Mouse (Mus musculus): ENCODE results near the gene Taf13. TPM values are rescaled to one million over a fixed set of nuclear protein-coding genes. Genes with fewer than 3 reads are reported as not detected.
A peak's percentile ranks its signal among the peaks of the same experiment; 100 is the strongest.
"Not testable (repeated sequence)": the region's sequence is repeated elsewhere in the genome, so short reads cannot be mapped to it uniquely, and the experiment has no call there.

The Taf13 gene
- polyA plus RNA-seq, 1 experiment from 2014 or later, result 46.5 TPM

DNA sequence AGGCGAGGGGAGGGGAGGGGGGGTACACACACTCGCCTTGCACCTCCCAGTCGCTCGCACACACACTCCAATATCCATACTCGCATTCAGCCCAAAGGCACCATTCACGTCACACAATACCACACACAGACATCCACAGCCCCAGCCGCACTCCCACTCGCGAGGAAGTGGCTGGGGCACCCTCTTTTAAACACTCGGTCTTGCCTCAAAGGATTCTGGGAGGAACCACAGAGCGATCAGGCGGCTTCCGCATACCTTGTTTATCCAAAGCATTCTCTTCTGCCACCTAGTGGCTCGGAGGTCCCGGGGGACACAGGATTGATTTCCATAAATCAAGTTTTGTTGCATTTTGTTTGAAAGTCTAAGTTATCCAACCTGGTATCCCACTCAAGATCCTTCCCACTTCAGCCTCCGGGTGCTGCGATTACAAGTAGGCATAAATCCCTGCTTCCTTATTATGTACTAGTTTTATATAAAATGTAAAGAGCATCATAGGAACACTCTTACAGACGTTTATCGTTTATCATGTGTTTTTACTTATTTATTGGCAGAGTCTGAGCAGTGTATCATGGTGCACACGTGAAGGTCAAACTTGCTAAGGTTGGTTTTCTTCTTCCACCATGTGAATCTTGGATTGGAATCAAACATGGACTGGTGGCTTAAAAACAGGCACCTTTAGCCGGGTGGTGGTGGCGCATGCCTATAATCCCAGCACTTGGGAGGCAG, 16.7 kb upstream of the Taf13 start:
- Histone ChIP-seq H3K4me1 (peaks cover 9% of the 10 kb centered on the region), H3K9ac (replicated peaks) (peak overlapping the region; percentile 80), H3K27me3 (replicated peaks) (no peaks in the 10 kb centered on the region), H3K4me3 (replicated peaks) (peak overlapping the region; percentile 61), H3K4me2 (peak overlapping the region; percentile 78), H3K27ac (replicated peaks) (peak overlapping the region; percentile 93), H3K36me3 (peaks cover 29% of the 10 kb centered on the region), H3K9me3 (replicated peaks) (no peaks in the 10 kb centered on the region)
- peak; percentile 97 for ATAC-seq (ENCODE audit: low FRiP score)
- 18% methylated on average over 22 of the region's 22 CpGs for WGBS

DNA sequence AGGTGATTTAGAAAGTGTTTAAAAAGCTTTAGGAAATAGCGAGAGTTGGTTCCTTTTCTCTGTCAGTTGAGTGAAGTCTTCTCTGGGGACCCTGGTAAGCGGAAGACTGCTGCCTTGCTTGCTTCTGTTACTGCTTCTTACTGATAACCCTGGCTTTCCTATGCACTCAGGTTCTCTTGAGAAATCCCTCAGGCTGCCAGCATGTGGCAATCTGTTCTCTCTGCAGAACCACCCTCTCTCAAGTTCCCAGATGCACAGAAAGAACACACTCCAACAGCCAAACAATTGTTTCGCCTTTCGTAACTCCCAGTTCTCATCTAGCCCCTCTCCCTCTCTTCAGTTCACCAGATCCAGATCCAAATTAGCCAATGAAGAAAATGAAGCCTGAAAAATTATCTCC, 13.6 kb upstream of the Taf13 start:
- WGBS, result 94% methylated on average over 4 of the region's 4 CpGs

DNA sequence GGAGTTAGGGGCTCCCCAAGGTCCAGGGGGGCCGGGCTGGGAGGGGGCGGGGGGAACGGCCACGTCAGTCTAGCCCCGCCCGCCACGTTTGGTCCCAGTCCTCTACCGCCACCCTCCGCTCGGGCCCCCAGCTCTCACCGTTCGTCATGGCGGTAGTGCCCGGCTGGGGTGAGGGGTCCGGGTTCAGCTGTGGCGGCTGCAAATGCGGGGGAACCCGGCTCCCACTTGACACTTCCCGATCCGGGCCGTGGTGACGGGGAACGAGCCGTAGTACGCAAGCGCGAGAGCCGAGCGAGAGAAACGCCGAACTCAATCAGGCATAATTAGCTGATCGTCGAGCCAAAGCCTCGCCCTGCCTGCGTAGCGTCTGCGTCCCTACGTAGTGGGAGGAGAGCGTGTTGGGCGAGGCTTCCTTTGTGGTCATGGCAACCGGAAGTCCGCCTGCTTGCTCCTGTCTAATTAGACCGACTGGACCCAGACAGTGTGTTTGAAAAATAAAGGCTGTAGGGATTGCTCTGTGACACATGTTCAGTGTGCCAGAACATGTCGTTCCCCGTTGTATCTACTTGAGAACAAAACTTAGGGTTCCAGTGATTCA, 9.3 kb upstream of the Taf13 start, which contains the start of gene Tmem167b:
TSS of gene Tmem167b (minus strand) at position 334 of the 598 bp plus-strand sequence.
- Histone ChIP-seq H3K4me3 (replicated peaks) (peak within 1 kb of the TSS; percentile 67), H3K4me1 (peaks cover 22% of the 10 kb centered on the region), H3K9me3 (replicated peaks) (no peaks in the 10 kb centered on the region), H3K9ac (replicated peaks) (peak within 1 kb of the TSS; percentile 66), H3K4me2 (peak within 1 kb of the TSS; percentile 89), H3K36me3 (peaks cover 31% of the 10 kb centered on the region), H3K27me3 (replicated peaks) (no peaks in the 10 kb centered on the region), H3K27ac (replicated peaks) (peak within 1 kb of the TSS; percentile 91)
- WGBS, result under 1% methylated on average over 45 of the region's 45 CpGs
- ATAC-seq (ENCODE audit: low FRiP score), result peak; percentile 98

More for the DNA sequence above, 13.6 kb upstream of the Taf13 start:
- H3K4me2 ChIP-seq, result no peak overlapping the region
- no peaks in the 10 kb centered on the region for H3K9me3 ChIP-seq (replicated peaks)
- peaks cover 36% of the 10 kb centered on the region for H3K36me3 ChIP-seq
- H3K27ac ChIP-seq (replicated peaks), result no peak overlapping the region
- no peaks in the 10 kb centered on the region for H3K27me3 ChIP-seq (replicated peaks)
- H3K4me3 ChIP-seq (replicated peaks), result no peak overlapping the region
- no peak for ATAC-seq (ENCODE audit: low FRiP score)
- H3K4me1 ChIP-seq, result peaks cover 24% of the 10 kb centered on the region
- no peak overlapping the region for H3K9ac ChIP-seq (replicated peaks)

DNA sequence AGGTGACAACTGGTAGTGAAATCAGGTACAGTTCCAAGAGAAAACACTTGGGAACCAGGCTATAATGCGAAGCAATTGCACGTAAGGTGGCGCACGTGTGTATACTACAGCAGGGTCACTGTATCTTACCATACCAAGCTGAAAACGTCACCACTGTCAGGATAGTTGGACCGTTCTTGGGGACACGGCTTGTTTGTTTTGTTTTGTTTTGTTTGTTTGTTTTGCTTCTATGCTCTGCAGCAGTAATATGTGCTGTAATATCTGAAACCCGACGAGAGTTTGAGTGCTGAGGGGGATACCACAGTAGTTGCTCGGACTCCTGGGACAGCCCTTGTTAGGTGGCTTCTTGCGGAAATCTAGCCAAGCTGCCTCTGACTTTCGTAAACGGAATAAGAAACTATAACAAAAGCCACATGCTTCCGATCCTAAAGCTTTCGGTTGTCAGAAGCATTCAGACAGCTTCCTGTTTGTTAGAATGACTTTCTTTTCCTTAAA, 8.7 kb upstream of the Taf13 start:
- H3K4me3 ChIP-seq (replicated peaks), result peak overlapping the region; percentile 67
- peak; percentile 81 for ATAC-seq (ENCODE audit: low FRiP score)
- no peaks in the 10 kb centered on the region for H3K27me3 ChIP-seq (replicated peaks)
- H3K9ac ChIP-seq (replicated peaks), result peak overlapping the region; percentile 21; the same call in 1 of the 2 replicates
- peak overlapping the region; percentile 91 for H3K27ac ChIP-seq (replicated peaks)
- H3K4me1 ChIP-seq, result peaks cover 22% of the 10 kb centered on the region
- peak overlapping the region; percentile 89 for H3K4me2 ChIP-seq
- H3K9me3 ChIP-seq (replicated peaks), result no peaks in the 10 kb centered on the region
- 11% methylated on average over 15 of the region's 15 CpGs for WGBS
- H3K36me3 ChIP-seq, result peaks cover 27% of the 10 kb centered on the region

DNA sequence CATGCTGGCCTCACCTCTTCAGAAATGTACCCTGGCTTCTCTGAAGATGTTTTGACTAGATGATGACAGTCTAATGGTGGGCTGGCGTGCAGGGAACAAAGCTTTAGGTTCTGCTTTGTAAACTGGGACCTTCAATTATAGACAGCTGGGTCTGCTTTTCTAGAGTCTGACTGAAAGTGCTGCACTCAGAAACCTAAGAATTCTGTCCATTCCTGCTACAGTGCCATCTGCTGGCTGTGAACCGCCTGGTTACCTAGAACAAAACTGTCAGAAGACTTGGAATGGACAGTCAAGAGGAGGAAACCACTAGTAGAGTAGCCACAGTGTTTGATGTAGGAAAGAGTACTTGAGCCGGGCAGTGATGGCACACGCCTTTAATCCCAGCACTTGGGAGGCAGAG, 8.2 kb upstream of the Taf13 start:
- peak overlapping the region; percentile 67 for H3K4me3 ChIP-seq (replicated peaks)
- peak overlapping the region; percentile 91 for H3K27ac ChIP-seq (replicated peaks)
- H3K4me2 ChIP-seq, result peak overlapping the region; percentile 89
- H3K4me1 ChIP-seq, result peaks cover 22% of the 10 kb centered on the region
- no peaks in the 10 kb centered on the region for H3K9me3 ChIP-seq (replicated peaks)
- H3K36me3 ChIP-seq, result peaks cover 22% of the 10 kb centered on the region
- peak overlapping the region; percentile 21; the same call in 1 of the 2 replicates for H3K9ac ChIP-seq (replicated peaks)
- H3K27me3 ChIP-seq (replicated peaks), result no peaks in the 10 kb centered on the region
- ATAC-seq (ENCODE audit: low FRiP score), result peak; percentile 22; the same call in 1 of the 2 replicates
- 5% methylated on average over 4 of the region's 4 CpGs for WGBS

DNA sequence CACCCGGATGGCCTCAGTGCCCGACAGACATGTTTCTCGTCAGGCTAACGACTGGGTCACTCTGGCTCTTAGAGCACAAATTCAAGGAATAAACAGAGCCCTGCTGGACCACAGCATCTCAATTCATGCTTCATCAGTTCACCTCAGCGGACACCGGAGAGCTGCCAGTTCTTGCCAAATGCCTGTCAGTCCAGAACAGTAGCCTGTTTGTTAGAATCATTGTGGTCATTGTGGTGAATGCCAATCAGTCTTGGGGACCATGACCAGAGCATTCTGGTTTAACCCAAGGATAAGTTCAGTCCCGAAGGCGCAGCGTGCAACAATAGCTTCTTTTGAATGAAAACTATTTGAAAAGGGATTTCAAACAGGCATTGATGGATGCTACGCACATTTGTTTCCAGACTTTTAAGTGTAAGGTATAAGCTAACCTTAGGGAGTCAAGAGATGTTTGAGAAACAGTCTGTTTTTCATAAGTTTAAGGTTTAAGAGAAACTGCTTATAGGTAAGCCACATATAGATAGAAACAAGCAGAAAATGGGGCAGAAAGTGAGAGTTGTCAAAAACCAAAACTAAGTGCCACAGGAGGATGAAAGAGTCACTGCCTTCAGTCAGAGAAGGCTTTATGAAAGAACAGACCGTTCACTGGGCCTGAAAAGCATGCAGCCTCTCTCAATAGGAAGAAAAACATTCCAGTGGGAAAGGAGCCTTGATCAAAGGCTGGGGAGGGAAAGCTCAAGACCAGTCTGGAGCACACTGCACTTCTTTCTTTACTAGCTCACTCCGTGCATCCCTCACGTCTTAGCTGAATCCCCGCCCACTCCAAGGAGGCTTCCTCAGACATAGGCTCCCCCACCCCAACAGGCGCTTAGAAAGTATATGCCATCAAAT, 3.3 kb upstream of the Taf13 start:
- H3K9me3 ChIP-seq (replicated peaks), result no peaks in the 10 kb centered on the region
- peaks cover 16% of the 10 kb centered on the region for H3K4me1 ChIP-seq
- ATAC-seq (ENCODE audit: low FRiP score), result no peak
- no peak overlapping the region for H3K4me2 ChIP-seq
- H3K9ac ChIP-seq (replicated peaks), result no peak overlapping the region
- no peaks in the 10 kb centered on the region for H3K27me3 ChIP-seq (replicated peaks)
- no peaks in the 10 kb centered on the region for H3K36me3 ChIP-seq
- H3K27ac ChIP-seq (replicated peaks), result peak overlapping the region; percentile 51; the same call in 1 of the 2 replicates
- H3K4me3 ChIP-seq (replicated peaks), result no peak overlapping the region
- WGBS, result 12% methylated on average over 15 of the region's 15 CpGs

DNA sequence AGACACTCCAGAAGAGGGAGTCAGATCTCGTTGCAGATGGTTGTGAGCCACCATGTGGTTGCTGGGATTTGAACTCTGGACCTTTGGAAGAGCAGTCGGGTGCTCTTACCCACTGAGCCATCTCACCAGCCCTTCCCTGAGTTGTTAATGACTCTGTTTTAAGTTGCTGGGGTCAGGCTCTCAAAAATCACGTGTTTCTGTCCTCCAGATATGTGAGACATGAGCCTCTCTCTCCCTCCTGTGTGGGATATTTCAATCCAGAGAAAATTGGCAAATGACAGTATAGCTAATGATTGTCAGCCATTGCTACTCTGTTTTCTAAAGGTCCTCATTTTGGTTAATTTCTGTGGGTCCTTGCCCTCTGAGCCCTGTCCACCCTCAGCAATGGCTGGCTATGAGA, 1.9 kb upstream of the Taf13 start:
- ATAC-seq (ENCODE audit: low FRiP score); H3K27ac ChIP-seq (replicated peaks); H3K27me3 ChIP-seq (replicated peaks); H3K36me3 ChIP-seq; H3K4me3 ChIP-seq (replicated peaks); H3K9ac ChIP-seq (replicated peaks); H3K9me3 ChIP-seq (replicated peaks); H3K4me2 ChIP-seq: not testable (repeated sequence)
- WGBS, result 59% methylated on average over 3 of the region's 3 CpGs
- peaks cover 20% of the 10 kb centered on the region for H3K4me1 ChIP-seq

DNA sequence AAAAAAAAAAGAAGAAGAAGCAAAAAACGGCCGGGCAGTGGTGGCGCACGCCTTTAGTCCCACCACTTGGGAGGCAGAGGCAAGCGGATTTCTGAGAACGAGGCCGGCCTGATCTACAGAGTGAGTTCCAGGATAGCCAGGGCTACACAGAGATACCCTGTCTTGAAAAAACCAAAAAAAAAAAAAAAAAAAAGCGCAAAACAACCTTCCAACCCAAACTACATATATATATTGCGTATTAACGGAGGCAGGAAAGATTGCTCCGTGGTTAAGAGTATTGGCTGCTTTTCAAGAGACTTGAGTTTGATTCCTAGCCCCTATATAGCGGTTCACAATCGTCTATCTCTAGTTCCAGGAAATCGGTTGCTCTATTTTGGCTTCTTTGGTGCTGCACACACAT, 685 bp upstream of the Taf13 start:
- WGBS, result 87% methylated on average over 14 of the region's 14 CpGs
- H3K4me1 ChIP-seq, result peaks cover 20% of the 10 kb centered on the region
- no peaks in the 10 kb centered on the region for H3K36me3 ChIP-seq
- H3K4me2 ChIP-seq, result peak overlapping the region; percentile 80
- peak overlapping the region; percentile 59; the same call in 1 of the 2 replicates for H3K4me3 ChIP-seq (replicated peaks)
- ATAC-seq (ENCODE audit: low FRiP score), result no peak
- H3K9ac ChIP-seq (replicated peaks), result no peak overlapping the region
- H3K27me3 ChIP-seq (replicated peaks), result no peaks in the 10 kb centered on the region
- H3K27ac ChIP-seq (replicated peaks), result peak overlapping the region; percentile 82; the same call in 1 of the 2 replicates
- H3K9me3 ChIP-seq (replicated peaks), result no peaks in the 10 kb centered on the region

DNA sequence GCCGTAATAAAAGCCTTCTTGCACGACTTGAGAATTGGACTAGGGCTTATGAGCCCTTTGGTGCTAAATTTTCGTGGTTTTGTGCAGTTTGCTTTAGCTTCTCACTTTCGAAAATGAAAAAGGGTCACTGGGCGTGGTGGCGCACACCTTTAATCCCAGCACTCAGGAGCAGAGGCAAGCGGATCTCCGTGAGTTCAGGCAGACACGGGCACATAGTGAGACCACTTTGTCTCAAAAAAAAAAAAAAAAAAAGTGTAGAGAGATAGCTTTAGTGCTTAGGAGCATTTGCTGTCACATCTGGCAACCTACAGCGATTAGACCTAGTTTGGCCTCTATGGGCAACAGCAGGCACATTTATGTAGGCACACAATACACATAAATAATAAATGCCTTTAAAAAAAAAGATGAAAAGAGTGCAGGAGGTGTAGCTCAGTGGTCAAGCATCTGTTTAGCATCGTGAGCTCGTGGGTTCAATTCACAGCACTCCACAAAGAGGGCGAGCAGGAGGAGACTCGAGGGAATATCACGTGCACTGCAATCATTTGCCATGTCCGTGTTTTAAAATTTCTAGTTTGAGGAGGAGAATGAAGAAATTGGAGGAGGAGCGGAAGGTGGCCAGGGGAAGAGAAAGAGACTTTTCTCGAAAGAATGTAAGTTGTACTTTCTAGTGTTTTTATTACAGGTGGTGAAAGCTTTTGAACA, 962 bp downstream of the Taf13 start:
- no peaks in the 10 kb centered on the region for H3K36me3 ChIP-seq
- no peaks in the 10 kb centered on the region for H3K27me3 ChIP-seq (replicated peaks)
- no peaks in the 10 kb centered on the region for H3K9me3 ChIP-seq (replicated peaks)
- H3K4me1 ChIP-seq, result peaks cover 20% of the 10 kb centered on the region
- peak overlapping the region; percentile 68 for H3K9ac ChIP-seq (replicated peaks)
- 34% methylated on average over 18 of the region's 18 CpGs for whole genome bisulfite sequencing
- ATAC-seq (ENCODE audit: low FRiP score), result no peak
- H3K4me3 ChIP-seq (replicated peaks), result peak overlapping the region; percentile 59
- peak overlapping the region; percentile 82 for H3K27ac ChIP-seq (replicated peaks)
- peak overlapping the region; percentile 80 for H3K4me2 ChIP-seq

DNA sequence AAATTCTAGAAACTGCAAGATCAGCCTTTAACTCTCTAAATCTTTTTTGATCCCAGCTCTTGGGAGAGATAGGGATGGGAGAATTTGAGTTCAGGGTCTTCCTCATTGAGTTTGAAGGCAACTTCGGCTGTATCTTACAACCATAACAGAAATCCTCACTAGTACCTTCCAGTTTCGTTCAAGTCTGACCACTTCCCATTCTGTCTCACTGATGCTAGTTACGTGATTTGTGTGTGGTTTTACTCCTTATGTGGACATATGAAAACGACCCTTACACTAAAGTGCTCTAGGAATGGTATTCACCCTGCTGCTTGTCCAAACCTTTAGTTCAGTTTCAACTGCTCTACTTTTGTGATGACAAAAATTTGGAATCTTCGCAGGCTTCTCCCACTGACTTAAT, 2.5 kb downstream of the Taf13 start:
- Histone ChIP-seq H3K27ac (replicated peaks) (no peak overlapping the region), H3K9ac (replicated peaks) (no peak overlapping the region), H3K27me3 (replicated peaks) (no peaks in the 10 kb centered on the region), H3K4me2 (no peak overlapping the region), H3K4me3 (replicated peaks) (no peak overlapping the region), H3K9me3 (replicated peaks) (no peaks in the 10 kb centered on the region), H3K4me1 (peaks cover 20% of the 10 kb centered on the region), H3K36me3 (no peaks in the 10 kb centered on the region)
- WGBS, result 95% methylated on average over 5 of the region's 5 CpGs
- ATAC-seq (ENCODE audit: low FRiP score), result no peak

DNA sequence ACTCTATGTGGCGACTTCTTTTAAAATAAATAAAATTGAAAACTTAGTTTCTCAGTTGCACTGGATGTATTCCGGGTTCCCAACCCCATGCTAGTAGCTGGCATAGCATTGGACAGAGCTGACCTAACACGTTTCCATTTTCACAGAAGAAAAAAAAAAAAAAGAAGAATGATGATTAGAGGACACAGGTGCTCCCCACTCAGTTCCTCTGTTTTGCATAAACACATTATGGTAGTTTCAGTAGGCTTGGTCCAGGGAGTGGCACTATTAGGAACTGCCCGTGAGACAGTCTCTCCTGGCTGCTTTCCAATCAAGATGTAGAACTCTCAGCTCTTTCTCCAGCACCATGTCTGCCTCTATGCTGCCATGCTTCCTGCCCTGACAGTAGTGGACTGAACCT, 13.1 kb downstream of the Taf13 start:
- WGBS, result 84% methylated on average over 4 of the region's 4 CpGs
- Histone ChIP-seq H3K36me3 (no peaks in the 10 kb centered on the region), H3K27me3 (replicated peaks) (no peaks in the 10 kb centered on the region), H3K27ac (replicated peaks) (no peak overlapping the region), H3K4me1 (no peaks in the 10 kb centered on the region), H3K9ac (replicated peaks) (no peak overlapping the region), H3K9me3 (replicated peaks) (no peaks in the 10 kb centered on the region), H3K4me3 (replicated peaks) (no peak overlapping the region), H3K4me2 (no peak overlapping the region)
- no peak for ATAC-seq (ENCODE audit: low FRiP score)

Data from neural tube, embryonic 15.5 days (tissue).